Mouse (Mus musculus) left cerebral cortex, postnatal 14 days (tissue): Measurements from ENCODE around the gene Cherp. TPM values are rescaled to one million over a fixed set of nuclear protein-coding genes. Genes with fewer than 3 reads are reported as not detected.

Experiments
- DNase-seq, 2 experiments: peaks; one replicate each; pipeline ENCODE4 v3.0.0; 2021 to 2022; ENCODE audit warnings: low spot score in 2 of 2, mixed read lengths in 1 of 2
- intact Hi-C: fragments of 180-260 bp; cut with DNase I; formaldehyde crosslinking; loops from one replicate; pipeline ENCODE4 v1.15.1; 2025
- total RNA-seq, 2 experiments: library from RNA; stranded (reverse); gene quantifications; 2 replicates each; pipeline ENCODE4 v1.2.3; 2021

Gene Cherp
- total RNA-seq, 2 experiments from 2014 or later: 68.9 to 77.4 TPM

- intact Hi-C loops: no loop called here
- peak in 1 of 2 experiments; percentile 23 for DNase-seq
Measured at GRCm38 (mm10) chr8:72491017-72491416, 16.0 kb upstream of the Cherp start.

GRCm38 (mm10) chr8:72487014-72487413 lies 12.0 kb upstream of the Cherp start:
- intact Hi-C loops: no loop called here

GRCm38 (mm10) chr8:72485456-72486199 lies 10.6 kb upstream of the Cherp start:
- peak; percentile 52 to 61 for DNase-seq
- intact Hi-C loops: no loop called here

More at GRCm38 (mm10) chr8:72487014-72487413, 12.0 kb upstream of the Cherp start:
- DNase-seq: no peak

- DNase-seq: no peak
- intact Hi-C loops: no loop called here
Measured at GRCm38 (mm10) chr8:72470684-72471083, 4.3 kb downstream of the Cherp start.

- no peak for DNase-seq
- intact Hi-C loops: no loop called here
Measured at GRCm38 (mm10) chr8:72469984-72470383, 5.0 kb downstream of the Cherp start.

GRCm38 (mm10) chr8:72469243-72469642 lies 5.8 kb downstream of the Cherp start:
- intact Hi-C loops: no loop called here
- no peak for DNase-seq

- intact Hi-C loops: no loop called here
- no peak for DNase-seq
Measured at GRCm38 (mm10) chr8:72464211-72464610, 10.8 kb downstream of the Cherp start.

GRCm38 (mm10) chr8:72459881-72460533 lies 15.0 kb downstream of the Cherp start:
- DNase-seq: no peak
- intact Hi-C loops: no loop called here

GRCm38 (mm10) chr8:72458457-72458856 lies 16.6 kb downstream of the Cherp start:
- intact Hi-C loops: no loop called here
- no peak for DNase-seq

GRCm38 (mm10) chr8:72457806-72458205 lies 17.2 kb downstream of the Cherp start:
- intact Hi-C loops: no loop called here
- DNase-seq: no peak

- DNase-seq: no peak
- intact Hi-C loops: no loop called here
Measured at GRCm38 (mm10) chr8:72455317-72455716, 19.7 kb downstream of the Cherp start.

- intact Hi-C loops: no loop called here
- no peak for DNase-seq
Measured at GRCm38 (mm10) chr8:72453904-72454303, 21.1 kb downstream of the Cherp start.

GRCm38 (mm10) chr8:72451516-72451915 lies 23.5 kb downstream of the Cherp start:
- intact Hi-C loops: no loop called here
- DNase-seq: no peak

GRCm38 (mm10) chr8:72445071-72445470 lies 30.0 kb downstream of the Cherp start:
- no peak for DNase-seq
- intact Hi-C loops: no loop called here

GRCm38 (mm10) chr8:72443994-72444350 lies 31.1 kb downstream of the Cherp start:
- intact Hi-C loops: no loop called here
- no peak for DNase-seq

GRCm38 (mm10) chr8:72443338-72443993 lies 31.6 kb downstream of the Cherp start, which contains the start of the genes Calr3 and 1700030K09Rik:
TSS of gene Calr3 (minus strand) at chr8:72443870.
TSS of gene 1700030K09Rik (plus strand) at chr8:72443880.
- intact Hi-C loops: no loop called here
- DNase-seq: peak; percentile 99

- intact Hi-C loops: no loop called here
- DNase-seq: no peak
Measured at GRCm38 (mm10) chr8:72438248-72439015, 36.6 kb downstream of the Cherp start.

GRCm38 (mm10) chr8:72434952-72435351 lies 40.1 kb downstream of the Cherp start:
- intact Hi-C loops: no loop called here
- DNase-seq: no peak

- DNase-seq: no peak
- intact Hi-C loops: no loop called here
Measured at GRCm38 (mm10) chr8:72429676-72430075, 45.4 kb downstream of the Cherp start.

GRCm38 (mm10) chr8:72422926-72423325 lies 52.1 kb downstream of the Cherp start:
- no peak for DNase-seq
- intact Hi-C loops: no loop called here
